Mouse (Mus musculus): ENCODE data around the gene Slc7a10. TPM values are rescaled to one million over a fixed set of nuclear protein-coding genes. Genes with fewer than 3 reads are reported as not detected.
"Not testable (repeated sequence)": the region's sequence is repeated elsewhere in the genome, so short reads cannot be mapped to it uniquely, and the experiment has no call there.

Slc7a10 gene
- total RNA-seq, 1 experiment from 2014 or later: not detected

DNA sequence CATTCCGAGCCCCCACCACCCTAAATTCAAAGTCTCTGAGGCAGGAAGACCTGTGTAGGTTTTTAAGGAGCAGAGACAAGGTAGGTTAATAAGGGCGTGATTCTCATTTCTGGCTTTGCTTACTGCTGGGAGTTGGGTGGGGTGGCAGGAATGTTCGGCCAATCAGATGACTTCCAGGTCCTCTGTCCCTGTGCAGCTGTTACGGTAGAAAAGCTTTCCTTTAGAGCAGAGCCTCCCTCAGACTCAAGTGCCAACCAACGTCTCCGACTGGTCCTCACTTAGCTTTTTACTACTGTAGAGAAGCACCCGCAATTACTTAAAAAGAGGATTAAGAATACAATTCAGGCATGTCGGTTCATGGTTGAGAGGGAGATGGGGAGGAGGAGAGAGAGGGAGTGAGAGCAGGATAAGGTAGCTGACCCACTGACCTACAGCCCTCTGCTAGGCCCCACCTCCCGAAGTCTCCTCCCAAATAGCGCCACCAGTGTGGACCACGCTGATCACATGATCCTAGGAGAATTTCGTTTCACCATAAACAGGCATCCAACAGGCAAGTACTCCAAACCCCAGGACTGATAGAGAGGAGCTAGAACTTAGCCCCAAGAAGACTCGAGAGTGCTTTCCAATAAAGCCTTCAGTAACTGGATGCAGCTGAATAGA, 46.7 kb downstream of the Slc7a10 start:
- no peak for ATAC-seq (ENCODE audit: extremely low read depth, insufficient number of reproducible peaks, low FRiP score, poor library complexity, severe bottlenecking)

DNA sequence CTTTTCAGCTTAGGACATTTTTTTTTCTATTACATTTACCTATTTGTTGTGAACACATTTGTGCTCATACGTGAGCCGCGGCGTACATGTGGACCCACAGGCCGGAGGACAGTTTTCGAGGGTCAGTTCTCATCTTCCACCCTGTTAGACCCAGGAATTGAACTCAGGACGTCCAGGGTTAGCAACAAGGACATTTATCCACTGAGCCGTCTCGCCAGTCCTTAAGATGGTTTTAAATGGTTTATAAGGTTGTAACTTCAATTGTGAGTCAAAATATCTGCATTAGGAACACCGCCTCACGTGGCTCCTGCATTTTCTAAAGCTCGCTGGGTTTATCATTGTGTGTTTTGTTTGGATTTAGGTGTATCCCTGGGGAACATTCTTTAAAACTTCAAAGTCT, 47.7 kb downstream of the Slc7a10 start:
- ATAC-seq (ENCODE audit: extremely low read depth, insufficient number of reproducible peaks, low FRiP score, poor library complexity, severe bottlenecking): no peak

DNA sequence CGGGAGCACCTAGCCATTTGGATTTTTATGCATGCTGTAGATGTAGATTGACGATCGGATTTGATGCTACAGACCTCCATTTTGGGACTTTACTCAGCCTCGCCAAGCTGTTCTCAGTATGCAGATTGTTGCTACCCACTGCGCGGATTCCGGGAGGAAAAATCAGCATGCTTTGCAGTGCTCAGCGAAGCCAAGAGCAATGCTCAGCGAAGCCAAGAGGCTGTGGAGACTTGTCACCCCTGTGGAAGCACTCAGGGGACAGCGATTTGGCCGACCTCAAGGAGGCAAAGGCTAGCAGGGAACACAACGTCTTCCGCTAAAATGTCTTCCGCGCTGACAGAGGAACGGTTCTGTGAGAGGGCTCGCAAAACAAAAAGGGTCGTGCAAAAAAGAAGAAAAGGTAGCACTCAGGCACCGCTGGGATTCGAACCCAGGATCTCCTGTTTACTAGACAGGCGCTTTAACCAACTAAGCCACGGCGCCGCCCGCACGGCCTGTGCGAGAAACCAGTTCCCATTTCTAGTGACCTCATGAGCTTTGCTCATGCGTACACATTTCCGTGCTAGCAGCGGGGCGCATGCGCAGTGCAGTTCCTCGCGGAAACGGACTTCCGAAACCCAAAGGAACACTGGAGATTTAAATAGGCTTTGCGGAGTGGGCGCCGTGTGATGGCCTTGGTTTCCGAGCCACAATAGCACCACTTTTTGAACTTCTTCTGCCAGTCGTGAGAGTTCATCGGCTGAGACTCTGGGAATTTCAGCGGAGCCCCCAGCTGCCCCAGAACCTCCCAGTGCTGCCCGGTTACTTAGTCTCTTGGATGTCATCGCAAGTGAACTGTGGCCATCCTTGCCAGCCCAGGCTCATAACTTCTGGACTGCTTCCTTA, 48.4 kb downstream of the Slc7a10 start:
- ATAC-seq (ENCODE audit: extremely low read depth, insufficient number of reproducible peaks, low FRiP score, poor library complexity, severe bottlenecking): peak; percentile 87

DNA sequence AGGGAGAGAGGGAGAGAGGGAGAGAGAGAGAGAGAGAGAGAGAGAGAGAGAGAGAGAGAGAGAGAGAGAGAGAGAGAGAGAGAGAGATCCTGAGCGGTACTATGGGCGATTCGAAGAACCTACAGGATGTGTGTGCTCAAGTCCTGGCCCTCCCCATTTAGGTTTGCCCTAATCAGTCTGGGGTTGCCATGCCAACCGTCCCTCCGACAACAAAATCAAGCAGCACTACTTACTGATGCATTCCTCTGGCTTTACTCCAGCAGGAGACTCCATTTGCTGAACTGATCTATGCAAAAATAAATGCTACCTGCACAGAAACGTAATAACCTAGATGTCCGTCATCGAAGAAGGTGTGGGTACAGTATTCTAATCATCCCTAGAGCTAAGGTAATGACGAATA, 49.1 kb downstream of the Slc7a10 start:
- peak; percentile 47; the same call in 1 of the 2 replicates for ATAC-seq (ENCODE audit: extremely low read depth, insufficient number of reproducible peaks, low FRiP score, poor library complexity, severe bottlenecking)

DNA sequence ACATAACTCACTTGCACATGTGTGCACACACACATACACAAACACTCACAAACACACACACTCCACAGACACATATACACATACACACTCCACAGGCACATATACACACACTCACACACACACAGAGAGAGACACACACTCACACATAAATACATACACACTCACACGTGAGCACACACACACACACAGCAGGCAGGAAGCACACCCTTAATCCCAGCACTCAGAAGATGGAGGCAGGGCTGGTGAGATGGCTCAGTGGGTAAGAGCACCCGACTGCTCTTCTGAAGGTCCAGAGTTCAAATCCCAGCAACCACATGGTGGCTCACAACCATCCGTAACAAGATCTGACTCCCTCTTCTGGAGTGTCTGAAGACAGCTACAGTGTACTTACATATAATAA, 51.8 kb downstream of the Slc7a10 start:
- not testable (repeated sequence) for ATAC-seq (ENCODE audit: extremely low read depth, insufficient number of reproducible peaks, low FRiP score, poor library complexity, severe bottlenecking)

Other genes starting within 250 kb of the Slc7a10 start
- gene Cebpg, start 129.8 kb upstream of the Slc7a10 start, total RNA-seq (2017): 50.2 and 58.8 TPM in 2 replicates
- gene Cebpa, start 67.1 kb upstream of the Slc7a10 start, total RNA-seq (2017): 6.4 and 8.3 TPM in 2 replicates
- gene Lrp3, start 29.1 kb downstream of the Slc7a10 start, total RNA-seq (2017): not detected in 2 replicates
- 14.1 and 14.9 TPM in 2 replicates for gene Gpatch1, start 132.1 kb downstream of the Slc7a10 start, total RNA-seq (2017)
- 1.5 and 1.9 TPM in 2 replicates for gene Rhpn2, start 147.8 kb downstream of the Slc7a10 start, total RNA-seq (2017)
- gene Faap24, start 210.5 kb downstream of the Slc7a10 start, total RNA-seq (2017): 11.2 and 14.1 TPM in 2 replicates
- gene Cep89, start 210.7 kb downstream of the Slc7a10 start, total RNA-seq (2017): 48.5 and 51.8 TPM in 2 replicates